Mouse (Mus musculus) left cerebral cortex, adult 8-10 months (tissue): ENCODE data around the gene Dlat. TPM values are rescaled to one million over a fixed set of nuclear protein-coding genes. Genes with fewer than 3 reads are reported as not detected.

Experiments used
- DNase-seq, 2 experiments: peaks; one replicate each; pipeline ENCODE4 v3.0.0; 2022; ENCODE audit warnings: low spot score in 2 of 2
- total RNA-seq, 4 experiments: library from RNA; stranded (reverse); gene quantifications; 2 replicates each; pipeline ENCODE4 v1.2.4; 2022

Dlat gene
- total RNA-seq, 4 experiments from 2014 or later, result 110 to 123 (median 118) TPM

DNA sequence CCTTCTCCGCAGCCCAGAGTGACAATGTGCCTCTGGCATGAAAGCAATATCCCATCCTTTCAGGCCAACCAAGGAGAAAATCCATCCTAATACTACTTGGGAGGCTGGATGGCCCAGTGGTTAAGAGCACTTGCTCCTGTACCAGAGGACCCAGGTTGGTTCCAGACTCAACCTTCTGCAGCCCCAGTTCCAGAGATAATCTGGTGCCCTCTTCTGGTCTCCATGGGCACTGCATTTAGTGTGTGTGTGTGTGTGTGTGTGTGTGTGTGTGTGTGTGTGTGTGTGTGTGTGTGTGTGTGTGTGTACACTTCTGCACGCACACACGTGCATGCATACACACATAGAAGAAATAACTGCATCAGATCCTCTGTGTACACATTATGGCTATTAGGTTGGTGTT, 66.0 kb downstream of the Dlat start:
- no peak for DNase-seq

DNA sequence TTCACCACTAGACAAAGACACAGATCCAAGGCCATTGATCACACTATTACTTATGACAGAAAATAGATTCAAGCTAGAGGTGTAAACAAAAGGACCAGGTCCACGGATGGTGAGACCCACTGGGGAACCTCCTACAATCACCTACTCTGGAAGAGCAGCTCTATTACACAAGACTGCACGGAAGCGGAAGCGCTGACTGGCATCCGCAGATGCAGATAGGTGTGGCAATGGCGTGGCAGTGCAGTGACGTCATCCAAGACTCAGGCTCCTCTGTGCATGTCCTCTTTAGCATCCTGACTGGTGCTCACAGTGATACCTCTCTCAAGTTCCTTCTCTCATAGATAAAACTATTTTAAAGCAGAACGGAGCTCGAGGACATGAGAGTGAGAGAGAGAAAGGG, 66.6 kb downstream of the Dlat start:
- no peak for DNase-seq

DNA sequence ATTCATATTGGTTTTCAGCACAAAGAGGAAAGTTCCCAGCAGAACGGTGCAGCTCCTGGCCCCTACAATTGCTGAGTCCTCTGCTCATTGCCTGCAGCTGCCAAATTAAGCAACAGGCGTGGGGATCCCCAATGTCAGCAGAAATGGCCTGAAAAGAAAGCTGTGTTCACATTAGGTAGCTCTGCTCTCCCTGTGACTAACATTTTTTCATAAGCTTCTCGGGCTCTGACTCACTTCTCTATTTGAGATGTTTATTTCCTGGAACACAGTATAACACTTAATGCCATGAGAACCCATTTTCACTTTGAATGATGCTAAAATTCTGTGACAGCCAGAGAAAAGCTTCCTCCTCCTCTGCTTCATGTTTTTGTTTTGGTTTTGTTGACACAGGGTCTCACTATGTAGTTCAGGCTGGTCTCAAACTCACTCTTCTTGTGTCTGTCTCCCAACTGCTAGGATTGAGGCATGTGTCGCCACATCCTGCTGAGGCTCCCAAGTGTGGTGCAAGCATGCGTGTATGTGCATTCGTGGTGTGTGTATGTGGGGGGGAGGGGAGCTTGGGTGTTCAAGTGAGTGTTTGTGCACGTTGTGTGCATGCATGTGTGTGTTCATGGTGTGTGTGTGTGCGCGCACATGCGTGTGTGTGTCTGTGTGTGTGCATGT, 68.6 kb downstream of the Dlat start:
- DNase-seq, result no peak

DNA sequence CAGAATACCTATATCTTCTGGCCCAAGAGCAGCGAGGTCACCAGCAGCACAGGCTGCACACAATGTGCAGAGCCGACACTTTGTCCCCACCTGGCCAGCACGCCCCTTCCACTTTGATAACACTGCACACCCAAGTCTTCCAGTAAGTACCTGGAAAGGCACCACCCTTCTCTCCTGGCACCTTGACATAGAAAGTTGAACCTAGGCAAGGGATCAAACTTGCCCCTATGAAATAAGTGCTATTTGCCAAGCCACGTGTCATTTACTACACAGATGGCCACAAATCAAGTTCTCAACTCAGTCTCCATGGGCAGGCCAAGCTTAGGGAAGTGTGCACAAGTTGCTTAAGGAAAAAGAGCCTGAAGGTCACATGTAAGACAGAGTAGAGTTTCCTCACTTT, 72.6 kb downstream of the Dlat start:
- DNase-seq, result no peak

DNA sequence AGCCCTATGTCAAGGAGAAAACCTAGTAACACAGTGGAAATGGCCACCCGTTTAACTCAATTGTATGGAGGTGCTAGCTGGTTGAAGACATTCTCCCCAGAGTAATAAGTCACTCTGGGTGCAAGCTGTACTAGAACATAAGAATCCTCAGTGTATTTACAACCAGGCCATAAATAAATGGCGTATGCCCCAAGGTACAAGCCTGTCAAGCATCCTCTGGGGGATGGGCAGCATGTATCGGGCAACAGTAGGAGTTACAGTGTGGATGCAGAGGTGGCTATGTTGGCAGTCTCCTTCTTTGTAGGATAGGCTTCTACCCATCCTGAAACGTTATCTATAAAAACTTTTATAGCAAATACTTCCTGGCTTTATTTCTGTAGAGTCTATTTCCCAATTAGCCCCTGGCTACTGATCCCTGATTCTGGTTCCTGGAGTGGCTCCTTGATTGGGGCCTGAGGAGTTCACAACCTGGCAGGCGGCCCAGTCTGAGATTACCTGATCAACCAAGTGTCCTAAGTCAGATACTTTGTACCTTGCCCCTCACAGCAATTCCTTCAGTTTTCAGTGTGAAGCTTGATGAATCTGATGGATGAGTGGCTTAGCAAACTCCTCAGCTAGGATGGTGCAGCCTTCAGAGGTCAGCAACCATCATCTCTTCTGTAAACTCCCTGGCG, 74.3 kb downstream of the Dlat start:
- no peak for DNase-seq

Other genes with a start within 250 kb of the Dlat start
- not detected for gene Plet1, start 165.3 kb downstream of the Dlat start, total RNA-seq
- gene Pts, start 131.1 kb downstream of the Dlat start, total RNA-seq, result 10 to 100 TPM; 28.2 to 31.7 (median 29.5) TPM
- gene Il18, start 105.0 kb downstream of the Dlat start, total RNA-seq, result 10 to 100 TPM; 20.2 to 26.5 (median 25.1) TPM
- gene Bco2, start 104.6 kb downstream of the Dlat start, total RNA-seq, result 1 to 10 TPM; 4.1 to 4.8 (median 4.4) TPM
- not detected for gene Tex12, start 98.5 kb downstream of the Dlat start, total RNA-seq
- 100 to 1,000 TPM; 102 to 113 (median 109) TPM for gene Sdhd, start 56.0 kb downstream of the Dlat start, total RNA-seq
- gene Timm8b, start 55.9 kb downstream of the Dlat start, total RNA-seq, result 100 to 1,000 TPM; 195 to 210 (median 203) TPM
- 1 to 10 TPM; 2.3 to 4.4 (median 3.2) TPM for gene Pih1d2, start 42.5 kb downstream of the Dlat start, total RNA-seq
- gene Nkapd1, start 42.3 kb downstream of the Dlat start, total RNA-seq, result 10 to 100 TPM; 19.5 to 20.4 (median 20.2) TPM
- 10 to 100 TPM; 67.0 to 85.3 (median 71.8) TPM for gene Dixdc1, start 79.7 kb upstream of the Dlat start, total RNA-seq
- gene 2310030G06Rik, start 86.8 kb upstream of the Dlat start, total RNA-seq, result 1 to 10 TPM; 2.7 to 3.7 (median 3.1) TPM
- gene Cryab, start 91.5 kb upstream of the Dlat start, total RNA-seq, result 100 to 1,000 TPM; 157 to 185 (median 170) TPM
- gene Hspb2, start 92.6 kb upstream of the Dlat start, total RNA-seq, result 1 to 10 TPM in 3 of 4 experiments, under 1 TPM in 1; 0.74 to 2.4 (median 1.9) TPM
- gene Fdxacb1, start 108.5 kb upstream of the Dlat start, total RNA-seq, result 1 to 10 TPM; 5.3 to 6.6 (median 5.8) TPM
- gene Alg9, start 115.2 kb upstream of the Dlat start, total RNA-seq, result 10 to 100 TPM; 26.1 to 31.9 (median 29.0) TPM
- gene 1110032A03Rik, start 115.7 kb upstream of the Dlat start, total RNA-seq, result 10 to 100 TPM; 32.3 to 39.7 (median 34.1) TPM
- 10 to 100 TPM; 13.5 to 19.2 (median 16.8) TPM for gene Ppp2r1b, start 185.5 kb upstream of the Dlat start, total RNA-seq